Comparison of ENCODE assay signal across 22 mouse cellular contexts in genomic region chr1:181228591-181228990, GRCm38 (mm10). TPM values are rescaled to one million over a fixed set of nuclear protein-coding genes. Genes with fewer than 3 reads are reported as not detected.
DNase-seq lines count a peak whose midpoint lies in the region; ATAC-seq and TF ChIP-seq lines count a peak whose summit lies in the region.
"Had no signal": no experiment of that assay in that cellular context is flagged by ENCODE, and none has a peak within 500 bp of the region (broad histone marks: within the 10 kb centered on the region; RNA-seq: fewer than 3 reads in every experiment).

No protein-coding gene starts in this region.

- no peaks in the 10 kb centered on the region for H3K27me3 ChIP-seq in liver, embryonic 12.5 days (replicated peaks)
- H3K27me3 ChIP-seq in liver, embryonic 11.5 days (replicated peaks; ENCODE audit: control insufficient read depth, insufficient read depth, low read length): no peaks in the 10 kb centered on the region
- H3K27me3 ChIP-seq in midbrain, embryonic 14.5 days (ENCODE audit: control insufficient read depth, insufficient read depth, low read length): no peaks in the 10 kb centered on the region
- H3K27me3 ChIP-seq: embryonic facial prominence, embryonic 13.5 days; forebrain, embryonic 12.5 days; heart, embryonic 15.5 days; hindbrain, embryonic 13.5 days had no signal

- no peak for ATAC-seq in CD4-positive, CD25-positive, alpha-beta regulatory T cell, adult 4 months
- ATAC-seq in liver, embryonic 12.5 days: no peak
- no peak for ATAC-seq in liver, embryonic 11.5 days (replicated peaks; ENCODE audit: low FRiP score)
- ATAC-seq in midbrain, embryonic 14.5 days (ENCODE audit: low FRiP score, low TSS enrichment): no peak
- ATAC-seq: forebrain, embryonic 16.5 days; hindbrain, postnatal 0 days had no signal

- H3K4me2 ChIP-seq in liver, embryonic 12.5 days: no peak overlapping the region
- H3K4me2 ChIP-seq in liver, embryonic 11.5 days: no peak overlapping the region
- H3K4me2 ChIP-seq in midbrain, embryonic 14.5 days (ENCODE audit: low read length): no peak overlapping the region
- H3K4me2 ChIP-seq: embryonic facial prominence, embryonic 13.5 days; forebrain, embryonic 12.5 days; heart, embryonic 11.5 days; heart, embryonic 15.5 days; hindbrain, embryonic 13.5 days had no signal

- H3K36me3 ChIP-seq in liver, embryonic 12.5 days: 0 out of 2 replicates have a peak, but pooled peaks cover 4% of the 10 kb centered on the region
- H3K36me3 ChIP-seq in liver, embryonic 11.5 days (ENCODE audit: control insufficient read depth, insufficient read depth, low read length): no peaks in the 10 kb centered on the region
- H3K36me3 ChIP-seq in midbrain, embryonic 14.5 days (ENCODE audit: control insufficient read depth, insufficient read depth, low read length): no peaks in the 10 kb centered on the region
- H3K36me3 ChIP-seq: embryonic facial prominence, embryonic 13.5 days; forebrain, embryonic 12.5 days; heart, embryonic 15.5 days; hindbrain, embryonic 13.5 days had no signal

- no peaks in the 10 kb centered on the region for H3K9me3 ChIP-seq in liver, embryonic 12.5 days (replicated peaks)
- H3K9me3 ChIP-seq in liver, embryonic 11.5 days (ENCODE audit: control insufficient read depth, low read length): no peaks in the 10 kb centered on the region
- H3K9me3 ChIP-seq in midbrain, embryonic 14.5 days (ENCODE audit: control insufficient read depth, low read length): no peaks in the 10 kb centered on the region
- H3K9me3 ChIP-seq: embryonic facial prominence, embryonic 13.5 days; forebrain, embryonic 12.5 days; heart, embryonic 15.5 days; hindbrain, embryonic 13.5 days had no signal

- H3K9ac ChIP-seq in liver, embryonic 12.5 days: no peak overlapping the region
- H3K9ac ChIP-seq in liver, embryonic 11.5 days (ENCODE audit: low read depth, low read length): no peak overlapping the region
- H3K9ac ChIP-seq in midbrain, embryonic 14.5 days (replicated peaks; ENCODE audit: low read length): no peak overlapping the region
- H3K9ac ChIP-seq: embryonic facial prominence, embryonic 13.5 days; forebrain, embryonic 12.5 days; heart, embryonic 15.5 days; hindbrain, embryonic 13.5 days had no signal

- no peak for TF ChIP-seq CTCF in bone marrow macrophage, adult 2 months (IDR thresholded peaks at IDR 0.05; ENCODE audit: low read depth, low read length)

- H3K4me1 ChIP-seq in liver, embryonic 12.5 days: peaks cover 69% of the 10 kb centered on the region
- peaks cover 20% of the 10 kb centered on the region for H3K4me1 ChIP-seq in liver, embryonic 11.5 days (replicated peaks; ENCODE audit: control insufficient read depth, insufficient read depth, low read length)
- H3K4me1 ChIP-seq in bone marrow macrophage, adult 2 months (ENCODE audit: control insufficient read depth, insufficient read depth, low read length): peaks cover 70% of the 10 kb centered on the region
- peaks cover 9% of the 10 kb centered on the region; the same call in 1 of the 2 replicates for H3K4me1 ChIP-seq in midbrain, embryonic 14.5 days (ENCODE audit: control insufficient read depth, insufficient read depth, low read length)

- no peak overlapping the region for H3K4me3 ChIP-seq in liver, embryonic 12.5 days
- no peak overlapping the region for H3K4me3 ChIP-seq in liver, embryonic 11.5 days (ENCODE audit: low read depth, low read length)
- H3K4me3 ChIP-seq in bone marrow macrophage, adult 2 months (ENCODE audit: insufficient read depth, low read length): no peak overlapping the region
- H3K4me3 ChIP-seq in midbrain, embryonic 14.5 days (replicated peaks; ENCODE audit: low read depth, low read length): no peak overlapping the region
- H3K4me3 ChIP-seq: embryonic facial prominence, embryonic 13.5 days; forebrain, embryonic 12.5 days; heart, embryonic 15.5 days; hindbrain, embryonic 13.5 days had no signal

- TF ChIP-seq POLR2A in bone marrow macrophage, adult 2 months (IDR thresholded peaks at IDR 0.05; ENCODE audit: borderline replicate concordance, low read depth, low read length): no peak

- H3K27ac ChIP-seq in liver, embryonic 12.5 days: 0 out of 2 replicates have a peak overlapping the region, but pooled peaks have one; percentile 23
- no peak overlapping the region for H3K27ac ChIP-seq in liver, embryonic 11.5 days (ENCODE audit: low read depth, low read length)
- peak overlapping the region; percentile 95 for H3K27ac ChIP-seq in bone marrow macrophage, adult 2 months (ENCODE audit: insufficient read depth, low read depth, low read length)
- no peak overlapping the region for H3K27ac ChIP-seq in midbrain, embryonic 14.5 days (replicated peaks; ENCODE audit: low read depth, low read length)
- H3K27ac ChIP-seq: embryonic facial prominence, embryonic 13.5 days; forebrain, embryonic 12.5 days; heart, embryonic 15.5 days; hindbrain, embryonic 13.5 days; hindbrain, postnatal 0 days had no signal

- WGBS in liver, embryonic 12.5 days (ENCODE audit: insufficient replicate concordance): 73% methylated on average over 5 of the region's 5 CpGs
- WGBS in liver, embryonic 11.5 days: 75% methylated on average over 5 of the region's 5 CpGs
- WGBS in midbrain, embryonic 14.5 days: 54% methylated on average over 5 of the region's 5 CpGs

- DNase-seq in CD4-positive, CD25-positive, alpha-beta regulatory T cell, adult 2 months (ENCODE audit: low read depth, low spot score): peak; percentile 16
- no peak for DNase-seq in liver, embryonic 11.5 days (ENCODE audit: low spot score)
- peak; percentile 29 for DNase-seq in naive thymus-derived CD4-positive, alpha-beta T cell, adult 2 months (ENCODE audit: low read depth)
- no peak for DNase-seq in midbrain, embryonic 14.5 days
- DNase-seq in thymus, postnatal 36 days: no peak
- DNase-seq: adrenal gland, postnatal 14 days; cerebellum, adult 18-20 months; cerebellum, adult 9-11 months; cerebellum, postnatal 36 days; gastrocnemius, postnatal 25 days; heart, adult 18-20 months; heart, postnatal 14 days had no signal

RNA-seq across cellular contexts. Expression of gene Wdr26, which starts 16.8 kb away (rescaled TPM):
- polyA plus RNA-seq in CD4-positive, CD25-positive, alpha-beta regulatory T cell, adult 4 months (2017; shearing (Covaris generic)): 10 to 100 TPM; 34.7 to 40.9 TPM
- 52.5 and 56.7 TPM in 2 replicates for polyA plus RNA-seq in liver, embryonic 12.5 days (2016; fragmentation: Nextera tagmentation; extraction: Ambion mirVana)
- 33.8 and 40.0 TPM in 2 replicates for polyA plus RNA-seq in liver, embryonic 11.5 days (2014; fragmentation: Nextera tagmentation; extraction: Ambion mirVana)
- polyA plus RNA-seq in bone marrow macrophage, adult 2 months (2012; ENCODE audit: insufficient read depth, insufficient read length, missing spikeins): 226 and 227 TPM in 2 replicates
- 53.1 and 54.8 TPM in 2 replicates for polyA plus RNA-seq in midbrain, embryonic 14.5 days (2014; fragmentation: Nextera tagmentation; extraction: Ambion mirVana)

Comparison
In these comparisons a context has a peak if more than half of its experiments do, and no peak if none do; other contexts are left out.
1. H3K27ac ChIP-seq: peak in liver, embryonic 12.5 days (single experiment) and bone marrow macrophage, adult 2 months (single experiment); none in liver, embryonic 11.5 days (single experiment) and midbrain, embryonic 14.5 days (single experiment).
2. DNase-seq: peak in CD4-positive, CD25-positive, alpha-beta regulatory T cell, adult 2 months (single experiment) and naive thymus-derived CD4-positive, alpha-beta T cell, adult 2 months (single experiment); none in liver, embryonic 11.5 days (single experiment), midbrain, embryonic 14.5 days (single experiment) and thymus, postnatal 36 days (0 of 2).